Mouse (Mus musculus) C2C12 (cell line): Measurements from ENCODE around the gene St3gal3. TPM values are rescaled to one million over a fixed set of nuclear protein-coding genes. Genes with fewer than 3 reads are reported as not detected.

Experiments used
- H3K27me3 ChIP-seq: one replicate; pipeline ENCODE4 v1.6.1; 2011; ENCODE audit not compliant: control insufficient read depth, insufficient read depth, insufficient read length
- H3K36me3 ChIP-seq: one replicate; pipeline ENCODE4 v1.6.1; 2011; ENCODE audit not compliant: control insufficient read depth, insufficient read depth
- H3K4me3 ChIP-seq: one replicate; pipeline ENCODE4 v1.5.1; 2011; ENCODE audit warnings: mild to moderate bottlenecking, control low read depth; ENCODE audit not compliant: poor library complexity, insufficient read depth, severe bottlenecking
- H3K79me2 ChIP-seq: one replicate; pipeline ENCODE4 v1.6.1; 2011; ENCODE audit not compliant: control insufficient read depth, insufficient read depth
- H3K79me3 ChIP-seq: one replicate; pipeline ENCODE4 v1.6.1; 2011; ENCODE audit warnings: low read depth, control low read depth
- H3ac ChIP-seq: one replicate; pipeline ENCODE3; 2011; ENCODE audit warnings: low read depth; ENCODE audit not compliant: control insufficient read depth, insufficient read length
- CEBPB ChIP-seq: IDR thresholded peaks from one replicate; pipeline ENCODE4 v1.6.1; 2011; ENCODE audit warnings: low read depth, mild to moderate bottlenecking, control low read depth, moderate library complexity
- CTCF ChIP-seq: IDR thresholded peaks from one replicate; pipeline ENCODE4 v1.5.1; 2011; ENCODE audit not compliant: control insufficient read depth, insufficient read depth, insufficient read length
- FOSL1 ChIP-seq: IDR thresholded peaks from one replicate; pipeline ENCODE4 v1.8.0; 2011; ENCODE audit warnings: mild to moderate bottlenecking, low read length; ENCODE audit not compliant: poor library complexity, insufficient read depth, severe bottlenecking
- MAX ChIP-seq: IDR thresholded peaks from one replicate; pipeline ENCODE4 v1.6.1; 2011; ENCODE audit warnings: mild to moderate bottlenecking, control low read depth
- MYOD1 ChIP-seq: IDR thresholded peaks from one replicate; pipeline ENCODE4 v1.6.1; 2011; ENCODE audit warnings: low read depth; ENCODE audit not compliant: control insufficient read depth, insufficient read length
- MYOG ChIP-seq: IDR thresholded peaks from one replicate; pipeline ENCODE4 v1.6.1; 2011; ENCODE audit not compliant: control insufficient read depth, insufficient read length; ENCODE audit errors: extremely low read depth
- USF1 ChIP-seq: IDR thresholded peaks from one replicate; pipeline ENCODE4 v1.6.1; 2011; ENCODE audit warnings: low read depth, mild to moderate bottlenecking, control low read depth, moderate library complexity
- polyA plus RNA-seq: library from polyadenylated mRNA; unstranded; fragments of >200 nt; fragmentation: generic; extraction: Trizol; gene quantifications from one replicate; pipeline ENCODE4 v1.2.1, GENCODE M21; 2012; ENCODE audit warnings: missing spikeins

The St3gal3 gene
- polyA plus RNA-seq, 1 experiment, result 20.4 TPM

DNA sequence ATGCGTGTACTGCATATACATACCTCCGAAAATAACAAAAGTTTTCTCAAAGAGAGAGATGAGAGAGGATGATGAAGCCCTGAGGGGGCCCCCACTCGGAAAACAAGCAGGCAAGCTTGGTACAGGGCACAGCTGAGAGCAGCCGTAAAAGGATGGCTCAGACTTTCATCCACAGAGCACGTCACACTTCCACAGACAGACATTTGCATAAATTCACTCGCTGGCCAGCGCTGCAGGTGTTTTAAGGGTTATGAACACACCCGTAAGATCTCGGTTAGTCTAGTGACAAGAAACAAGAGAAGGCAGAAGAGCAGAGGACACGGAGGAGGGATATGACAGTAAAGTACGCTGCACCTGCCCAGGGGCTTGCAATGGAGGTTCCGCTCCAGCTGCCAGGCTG is 37.7 kb upstream of the St3gal3 start:
- TF ChIP-seq USF1 (no peak), MYOG (no peak), CTCF (no peak), MYOD1 (no peak)
- H3ac ChIP-seq, result no peak overlapping the region
- no peaks in the 10 kb centered on the region for H3K79me3 ChIP-seq
- no peaks in the 10 kb centered on the region for H3K27me3 ChIP-seq
- H3K36me3 ChIP-seq, result peaks cover 83% of the 10 kb centered on the region
- H3K79me2 ChIP-seq, result peaks cover under 1% of the 10 kb centered on the region
- no peak overlapping the region for H3K4me3 ChIP-seq

DNA sequence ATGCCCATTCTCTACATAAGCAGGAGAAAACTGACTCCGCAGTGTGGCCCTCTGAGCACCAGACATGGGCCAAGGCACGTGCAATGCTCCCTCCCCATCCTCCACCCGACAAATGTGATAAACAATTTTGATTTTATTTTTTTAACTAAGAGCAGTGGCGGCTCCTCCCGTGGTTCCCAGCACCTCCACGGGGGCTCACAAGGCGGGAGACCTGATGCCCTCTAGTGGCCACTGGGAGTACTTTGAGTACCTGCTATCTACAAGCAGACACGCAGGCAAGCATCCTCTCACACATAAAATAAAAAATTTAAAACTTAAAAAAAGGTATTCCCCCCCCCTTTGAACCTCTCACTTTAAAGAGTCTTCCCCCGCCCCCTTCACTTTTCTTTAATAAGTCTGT is 36.3 kb upstream of the St3gal3 start:
- Histone ChIP-seq H3K4me3 (no peak overlapping the region), H3K79me3 (no peaks in the 10 kb centered on the region), H3K36me3 (peaks cover 86% of the 10 kb centered on the region), H3K27me3 (no peaks in the 10 kb centered on the region), H3ac (no peak overlapping the region), H3K79me2 (no peaks in the 10 kb centered on the region)
- TF ChIP-seq CTCF (no peak), MYOD1 (no peak), FOSL1 (no peak), CEBPB (no peak), MAX (no peak), MYOG (no peak), USF1 (no peak)

DNA sequence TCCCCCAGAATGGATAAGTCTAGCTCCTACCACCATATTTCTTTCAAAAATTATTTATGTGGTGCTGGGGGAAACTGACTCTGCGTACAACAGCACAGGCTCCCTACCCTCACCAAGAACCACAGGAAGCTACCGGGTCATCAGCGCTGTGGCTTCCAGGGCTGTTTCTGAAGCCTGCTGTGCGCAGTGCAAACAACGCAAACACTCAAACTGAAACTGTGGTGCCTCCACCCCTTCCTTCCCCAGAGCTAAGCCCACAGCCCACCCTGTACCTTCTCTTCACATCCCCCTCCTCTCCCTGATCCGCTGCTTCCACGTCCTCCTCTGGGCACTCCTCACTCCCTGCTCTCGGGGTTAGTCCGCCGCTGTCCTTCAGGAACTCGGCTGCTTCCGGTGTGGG is 27.4 kb upstream of the St3gal3 start:
- Histone ChIP-seq H3K79me3 (no peaks in the 10 kb centered on the region), H3K4me3 (no peak overlapping the region), H3K27me3 (no peaks in the 10 kb centered on the region), H3K79me2 (no peaks in the 10 kb centered on the region), H3K36me3 (peaks cover 71% of the 10 kb centered on the region), H3ac (no peak overlapping the region)
- no peak for TF ChIP-seq USF1
- TF ChIP-seq CEBPB, result no peak
- TF ChIP-seq MYOD1, result no peak
- TF ChIP-seq MAX, result no peak
- TF ChIP-seq MYOG, result no peak
- TF ChIP-seq FOSL1, result no peak
- TF ChIP-seq CTCF, result no peak

DNA sequence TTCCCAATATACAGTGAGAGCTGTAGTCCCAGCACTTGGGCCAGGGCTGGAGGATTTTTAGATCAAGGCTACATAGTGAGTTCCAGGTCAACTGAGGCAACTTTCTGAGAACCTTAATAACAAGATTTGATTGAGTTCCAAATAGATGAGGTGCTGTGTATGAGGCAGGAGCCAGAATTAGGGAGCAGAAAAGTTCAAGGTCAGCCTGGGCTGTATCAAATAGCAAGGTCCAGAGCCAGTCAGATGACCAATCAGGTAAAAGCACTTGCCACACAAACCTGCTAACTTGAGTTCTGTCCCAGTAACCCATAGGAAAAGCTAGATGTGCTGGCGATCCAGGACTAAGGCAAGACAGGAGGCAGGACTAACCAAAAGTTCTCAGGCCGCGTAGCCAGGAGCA is 23.0 kb upstream of the St3gal3 start:
- H3K79me2 ChIP-seq, result no peaks in the 10 kb centered on the region
- TF ChIP-seq CEBPB, result no peak
- no peak for TF ChIP-seq MYOG
- no peak for TF ChIP-seq CTCF
- no peak for TF ChIP-seq MAX
- no peak for TF ChIP-seq FOSL1
- no peak for TF ChIP-seq MYOD1
- TF ChIP-seq USF1, result no peak
- H3K36me3 ChIP-seq, result peaks cover 67% of the 10 kb centered on the region
- H3ac ChIP-seq, result no peak overlapping the region
- no peaks in the 10 kb centered on the region for H3K79me3 ChIP-seq
- no peaks in the 10 kb centered on the region for H3K27me3 ChIP-seq
- H3K4me3 ChIP-seq, result no peak overlapping the region

DNA sequence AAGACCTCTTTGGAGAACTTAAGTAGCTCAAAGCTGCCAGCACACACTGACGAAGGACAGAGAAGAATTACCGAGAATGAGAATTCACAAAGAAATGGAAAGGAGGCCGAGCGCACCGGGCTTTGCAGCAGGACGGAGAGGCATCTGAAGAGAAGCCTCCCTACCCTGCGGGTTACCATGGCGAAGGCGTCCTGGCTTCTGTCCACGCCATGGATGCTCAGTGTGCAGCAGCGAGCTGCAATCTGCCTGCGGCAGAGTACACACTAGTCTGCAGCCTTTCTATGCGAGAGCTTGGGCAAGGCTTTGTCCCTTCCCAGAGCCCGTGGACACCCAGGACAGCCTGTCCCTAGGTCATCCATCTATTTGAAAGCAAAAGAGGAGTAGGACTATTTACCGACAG is 21.8 kb upstream of the St3gal3 start:
- Histone ChIP-seq H3K36me3 (peaks cover 63% of the 10 kb centered on the region), H3ac (no peak overlapping the region), H3K79me2 (no peaks in the 10 kb centered on the region), H3K79me3 (no peaks in the 10 kb centered on the region), H3K4me3 (no peak overlapping the region), H3K27me3 (no peaks in the 10 kb centered on the region)
- TF ChIP-seq MYOG, result no peak
- no peak for TF ChIP-seq CEBPB
- no peak for TF ChIP-seq USF1
- no peak for TF ChIP-seq MYOD1
- TF ChIP-seq MAX, result no peak
- TF ChIP-seq CTCF, result no peak
- no peak for TF ChIP-seq FOSL1

DNA sequence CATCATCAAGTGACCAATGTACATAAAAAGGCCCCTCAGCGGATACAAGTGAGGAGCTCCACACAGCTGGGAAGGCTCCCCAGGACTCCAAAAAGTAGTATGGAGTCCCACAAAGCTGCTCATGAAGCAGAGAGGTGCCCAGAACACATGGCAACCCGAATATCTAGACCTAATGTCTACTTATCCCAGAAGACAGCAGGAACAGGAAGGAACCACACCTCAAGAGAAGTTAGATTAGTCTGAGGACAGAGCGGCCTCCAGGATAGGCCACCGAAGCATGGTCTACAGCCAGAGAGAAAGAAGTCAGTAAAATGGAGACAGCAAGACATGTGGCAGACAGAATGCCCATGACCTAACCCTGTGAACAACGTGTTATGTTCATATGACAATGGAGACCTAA is 20.2 kb upstream of the St3gal3 start:
- no peaks in the 10 kb centered on the region for H3K79me2 ChIP-seq
- TF ChIP-seq CEBPB (no peak), FOSL1 (no peak), MAX (no peak), CTCF (no peak), MYOD1 (no peak), USF1 (no peak), MYOG (no peak)
- H3ac ChIP-seq, result no peak overlapping the region
- H3K79me3 ChIP-seq, result no peaks in the 10 kb centered on the region
- H3K36me3 ChIP-seq, result peaks cover 59% of the 10 kb centered on the region
- H3K27me3 ChIP-seq, result no peaks in the 10 kb centered on the region
- no peak overlapping the region for H3K4me3 ChIP-seq
